Mouse (Mus musculus) midbrain, postnatal 0 days (tissue): Measurements from ENCODE around the gene Tnks2. TPM values are rescaled to one million over a fixed set of nuclear protein-coding genes. Genes with fewer than 3 reads are reported as not detected.
"Not testable (repeated sequence)": the region's sequence is repeated elsewhere in the genome, so short reads cannot be mapped to it uniquely, and the experiment has no call there.

ENCODE experiments used
- ATAC-seq: fragments of 200-750 bp; cut with Nextera tagmentation; 2 replicates; pipeline ENCODE4 v1.8.0; 2017; ENCODE audit warnings: moderate number of reproducible peaks, mild to moderate bottlenecking, moderate TSS enrichment, moderate library complexity; ENCODE audit not compliant: low FRiP score
- DNase-seq: peaks from one replicate; pipeline ENCODE4 v3.0.0-alpha.2; 2015; ENCODE audit warnings: low spot score
- H3K27ac ChIP-seq: fragments of 300-500 bp; sonication (generic); 2 replicates; pipeline ENCODE4 v1.5.1; 2014; ENCODE audit warnings: low read depth, mild to moderate bottlenecking, low read length, mixed read lengths
- H3K27me3 ChIP-seq: fragments of 300-500 bp; sonication (generic); 2 replicates; pipeline ENCODE4 v1.6.1; 2014; ENCODE audit warnings: low read length, control low read depth, mixed read lengths; ENCODE audit not compliant: insufficient read depth
- H3K36me3 ChIP-seq: fragments of 300-500 bp; sonication (generic); 2 replicates; pipeline ENCODE4 v1.6.1; 2014; ENCODE audit warnings: low read length, control low read depth, mixed read lengths; ENCODE audit not compliant: insufficient read depth
- H3K4me1 ChIP-seq: fragments of 300-500 bp; sonication (generic); 2 replicates; pipeline ENCODE4 v1.6.1; 2014; ENCODE audit warnings: mild to moderate bottlenecking, control low read depth, antibody characterized with exemption, low read length, mixed read lengths; ENCODE audit not compliant: insufficient read depth
- H3K4me2 ChIP-seq: fragments of 300-500 bp; sonication (generic); 2 replicates; pipeline ENCODE4 v1.6.1; 2014; ENCODE audit warnings: low read depth, mild to moderate bottlenecking, low read length, mixed read lengths; ENCODE audit not compliant: poor library complexity, severe bottlenecking
- H3K4me3 ChIP-seq: fragments of 300-500 bp; sonication (generic); 2 replicates; pipeline ENCODE4 v1.5.1; 2014; ENCODE audit warnings: low read depth, mild to moderate bottlenecking, low read length, moderate library complexity
- H3K9ac ChIP-seq: fragments of 300-500 bp; sonication (generic); replicated peaks from 2 replicates; pipeline ENCODE4 v1.6.1; 2014; ENCODE audit warnings: mild to moderate bottlenecking, low read length, moderate library complexity, mixed read lengths; ENCODE audit not compliant: poor library complexity, severe bottlenecking
- H3K9me3 ChIP-seq: fragments of 300-500 bp; sonication (generic); 2 replicates; pipeline ENCODE4 v1.6.1; 2016; ENCODE audit warnings: low read length, control low read depth
- CTCF ChIP-seq: IDR thresholded peaks from 2 replicates; pipeline ENCODE4 v1.5.1; 2016; ENCODE audit warnings: antibody characterized with exemption, mild to moderate bottlenecking
- WGBS: fragments of 180-500 bp; shearing (Covaris S2); extraction: QIAGEN DNeasy Blood & Tissue Kit; methylation state at CpG from one replicate; pipeline ENCODE4 v1.1.7; 2014; 5-methylcytosine and 5-hydroxymethylcytosine counted together
- polyA plus RNA-seq: library from polyadenylated mRNA; unstranded; fragments of >200 nt; fragmentation: Nextera tagmentation; extraction: Ambion mirVana; gene quantifications from 2 replicates; pipeline ENCODE4 v1.2.1, GENCODE M21; 2015
- total RNA-seq: library from RNA; depleted of rRNA; stranded (reverse); fragments of >200 nt; gene quantifications from 2 replicates; pipeline ENCODE4 v1.2.3, GENCODE M21; 2014

Tnks2 gene
- total and polyA plus RNA-seq, 2 experiments from 2014 or later, result 27.2 to 181 TPM

DNA sequence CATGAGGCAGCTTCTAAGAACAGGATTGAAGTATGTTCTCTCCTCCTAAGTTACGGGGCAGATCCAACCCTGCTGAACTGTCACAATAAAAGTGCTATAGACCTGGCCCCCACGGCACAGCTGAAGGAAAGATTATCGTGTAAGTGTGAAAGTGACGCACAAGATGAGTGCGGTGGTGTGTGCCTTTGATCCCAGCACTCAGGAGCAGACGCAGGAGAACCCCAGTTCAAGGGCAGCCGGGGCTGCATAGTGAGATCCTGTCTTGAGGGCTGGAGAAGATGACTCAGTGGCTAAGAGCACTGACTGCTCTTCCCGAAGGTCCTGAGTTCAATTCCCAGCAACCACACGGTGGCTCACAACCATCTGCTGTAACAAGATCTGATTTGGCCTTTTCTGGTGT is 23.8 kb downstream of the Tnks2 start:
- H3K36me3 ChIP-seq, result peaks cover 30% of the 10 kb centered on the region

DNA sequence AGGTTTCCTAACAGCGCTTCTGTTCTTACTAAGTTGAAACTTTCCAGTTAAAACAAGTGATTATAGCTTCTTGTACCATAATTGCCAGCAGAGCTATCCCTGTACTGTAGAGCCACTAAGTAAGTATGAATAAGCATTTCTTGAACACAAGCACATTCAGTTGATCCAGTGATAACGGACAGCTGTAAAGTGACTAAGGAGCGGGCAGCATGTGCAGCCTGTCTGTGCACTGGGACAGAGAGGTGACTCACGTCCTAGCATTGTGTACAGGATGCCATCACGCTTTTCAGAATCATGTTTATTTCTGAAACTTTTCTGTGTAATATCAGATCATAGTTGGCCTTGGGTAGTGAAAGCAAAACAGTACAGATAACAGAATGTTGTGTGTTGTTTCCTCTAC is 26.4 kb downstream of the Tnks2 start:
- no peaks in the 10 kb centered on the region for H3K27me3 ChIP-seq
- no peak overlapping the region for H3K4me3 ChIP-seq
- WGBS, result 97% methylated on average over 5 of the region's 5 CpGs
- DNase-seq, result no peak
- H3K36me3 ChIP-seq, result peaks cover 34% of the 10 kb centered on the region
- H3K27ac ChIP-seq, result no peak overlapping the region
- no peaks in the 10 kb centered on the region for H3K9me3 ChIP-seq
- H3K4me1 ChIP-seq, result no peaks in the 10 kb centered on the region
- H3K9ac ChIP-seq, result no peak overlapping the region
- no peak for TF ChIP-seq CTCF
- H3K4me2 ChIP-seq, result no peak overlapping the region
- no peak for ATAC-seq

More for the DNA sequence above, 23.8 kb downstream of the Tnks2 start:
- H3K27me3 ChIP-seq, result no peaks in the 10 kb centered on the region
- H3K9ac ChIP-seq, result no peak overlapping the region
- 93% methylated on average over 9 of the region's 9 CpGs for WGBS
- ATAC-seq, result no peak
- H3K4me2 ChIP-seq, result no peak overlapping the region
- no peak overlapping the region for H3K27ac ChIP-seq
- no peaks in the 10 kb centered on the region for H3K9me3 ChIP-seq
- H3K4me3 ChIP-seq, result no peak overlapping the region
- DNase-seq, result no peak
- TF ChIP-seq CTCF, result no peak
- no peaks in the 10 kb centered on the region for H3K4me1 ChIP-seq

DNA sequence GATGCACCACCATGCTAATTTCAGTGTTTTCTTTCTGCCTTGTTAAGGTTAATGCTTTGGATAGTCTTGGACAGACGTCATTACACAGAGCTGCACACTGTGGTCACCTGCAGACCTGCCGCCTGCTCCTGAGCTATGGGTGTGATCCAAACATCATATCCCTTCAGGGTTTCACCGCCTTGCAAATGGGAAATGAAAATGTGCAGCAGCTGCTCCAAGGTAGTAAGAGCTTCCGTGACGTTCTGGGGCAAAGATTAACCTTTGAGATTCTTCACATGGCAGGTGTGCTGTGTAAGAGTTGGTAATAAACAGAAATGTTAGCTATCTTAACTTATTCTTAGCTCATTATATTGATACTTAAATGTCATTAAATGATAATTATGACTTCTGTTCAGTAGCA is 31.9 kb downstream of the Tnks2 start:
- Histone ChIP-seq H3K4me1 (no peaks in the 10 kb centered on the region), H3K4me2 (no peak overlapping the region), H3K9me3 (no peaks in the 10 kb centered on the region), H3K4me3 (no peak overlapping the region), H3K27ac (no peak overlapping the region), H3K36me3 (peaks cover 43% of the 10 kb centered on the region), H3K27me3 (no peaks in the 10 kb centered on the region), H3K9ac (no peak overlapping the region)
- WGBS, result 91% methylated on average over 5 of the region's 5 CpGs
- ATAC-seq, result no peak
- TF ChIP-seq CTCF, result no peak
- DNase-seq, result no peak

DNA sequence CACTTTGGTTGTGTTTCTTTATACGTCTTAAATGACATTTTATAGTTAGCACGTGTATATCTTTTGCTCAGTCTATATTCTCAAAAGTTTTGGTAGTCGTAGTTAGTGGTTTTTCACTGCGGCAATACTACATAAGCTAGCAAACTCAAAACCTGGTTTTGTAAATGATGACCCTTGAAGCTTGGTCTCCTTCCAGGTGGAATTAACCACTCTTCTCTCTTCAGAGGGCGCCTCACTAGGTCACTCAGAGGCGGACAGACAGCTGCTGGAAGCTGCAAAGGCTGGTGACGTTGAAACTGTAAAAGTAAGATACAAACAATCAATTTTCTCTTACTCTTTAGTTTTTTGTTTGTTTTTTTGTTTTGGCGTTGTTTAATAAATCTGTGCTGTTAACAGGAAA is 33.4 kb downstream of the Tnks2 start:
- TF ChIP-seq CTCF, result no peak
- DNase-seq (no peak), ATAC-seq (no peak)
- H3K9me3 ChIP-seq, result no peaks in the 10 kb centered on the region
- H3K36me3 ChIP-seq, result peaks cover 45% of the 10 kb centered on the region
- H3K27me3 ChIP-seq, result no peaks in the 10 kb centered on the region
- no peaks in the 10 kb centered on the region for H3K4me1 ChIP-seq
- H3K9ac ChIP-seq, result no peak overlapping the region
- H3K27ac ChIP-seq, result no peak overlapping the region
- WGBS, result 94% methylated on average over 8 of the region's 8 CpGs
- H3K4me2 ChIP-seq, result no peak overlapping the region
- no peak overlapping the region for H3K4me3 ChIP-seq

DNA sequence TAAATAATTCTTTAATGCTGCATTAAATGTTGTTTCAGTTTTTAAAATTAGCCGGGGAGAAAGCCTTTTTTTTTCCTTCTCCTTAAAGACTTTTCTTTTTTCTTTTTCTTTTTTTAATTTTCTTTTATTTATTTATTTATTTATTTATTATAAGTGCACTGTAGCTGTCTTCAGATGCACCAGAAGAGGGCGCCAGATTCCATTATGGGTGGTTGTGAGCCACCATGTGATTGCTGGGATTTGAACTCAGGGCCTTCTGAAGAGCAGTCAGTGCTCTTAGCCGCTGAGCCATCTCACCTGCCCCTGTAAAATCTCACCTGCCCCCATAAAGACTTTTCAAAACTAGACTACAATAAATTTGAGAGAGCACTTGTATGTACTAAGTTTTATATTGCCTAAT is 34.6 kb downstream of the Tnks2 start:
- ATAC-seq, DNase-seq, H3K4me3 ChIP-seq, H3K4me2 ChIP-seq, H3K9me3 ChIP-seq, H3K9ac ChIP-seq, H3K27ac ChIP-seq, H3K27me3 ChIP-seq, H3K4me1 ChIP-seq: not testable (repeated sequence)
- H3K36me3 ChIP-seq, result peaks cover 43% of the 10 kb centered on the region
- 84% methylated on average over 3 of the region's 3 CpGs for WGBS
- peak; percentile 38 for TF ChIP-seq CTCF

DNA sequence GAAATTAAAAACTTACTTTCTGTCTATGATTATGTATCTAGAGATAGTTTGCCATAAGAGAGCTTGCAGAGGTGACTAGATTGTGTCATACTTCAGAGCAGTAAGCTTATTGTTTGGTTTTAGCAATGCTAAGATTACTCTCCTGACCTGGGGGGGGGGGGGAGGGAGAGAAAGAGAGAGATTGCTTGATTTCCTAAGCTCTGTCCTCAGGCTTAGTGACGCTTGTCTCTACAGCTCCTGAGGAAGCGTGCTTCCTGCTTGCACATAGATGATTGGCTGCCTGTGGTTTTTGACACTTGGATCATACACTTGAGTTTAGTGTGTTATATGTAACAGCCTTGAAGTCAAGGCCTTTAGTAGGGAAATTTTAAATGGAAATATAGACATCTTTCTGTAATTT is 40.6 kb downstream of the Tnks2 start:
- H3K36me3 ChIP-seq, result peaks cover 33% of the 10 kb centered on the region

More for the DNA sequence above, 40.6 kb downstream of the Tnks2 start:
- H3K4me1 ChIP-seq, result no peaks in the 10 kb centered on the region
- no peak for TF ChIP-seq CTCF
- 77% methylated on average over 2 of the region's 2 CpGs for WGBS
- no peaks in the 10 kb centered on the region for H3K9me3 ChIP-seq
- DNase-seq, result no peak
- H3K4me3 ChIP-seq, result no peak overlapping the region
- H3K4me2 ChIP-seq, result no peak overlapping the region
- no peak for ATAC-seq
- H3K27ac ChIP-seq, result no peak overlapping the region
- no peak overlapping the region for H3K9ac ChIP-seq
- H3K27me3 ChIP-seq, result no peaks in the 10 kb centered on the region
